Mouse (Mus musculus): ENCODE measurements around the gene Supt4a.

DNA sequence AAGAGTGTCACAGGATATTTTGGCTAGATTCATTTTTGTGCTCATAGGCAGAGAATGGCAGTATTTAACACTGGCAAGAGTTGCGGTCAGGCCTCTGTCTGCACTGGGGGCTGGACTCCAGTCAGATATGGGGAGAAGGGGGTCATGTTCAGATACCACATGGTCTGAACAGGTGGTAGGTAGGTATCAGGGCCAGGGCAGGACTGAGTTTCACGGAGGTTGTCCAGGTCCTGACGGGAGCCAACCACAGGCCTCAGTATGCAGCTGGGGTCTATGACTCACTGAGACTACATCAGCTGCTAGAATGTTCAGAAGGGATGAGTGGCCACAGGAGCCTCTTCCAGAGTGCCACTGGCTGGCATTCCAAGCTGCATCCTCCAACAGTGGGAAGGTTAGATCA lies 35.0 kb downstream of the Supt4a start:
- TF ChIP-seq CTCF (IDR thresholded peaks at IDR 0.05; ENCODE audit: insufficient read depth, low read length), result no peak
- no peak for TF ChIP-seq POLR2A (IDR thresholded peaks at IDR 0.05; ENCODE audit: borderline replicate concordance, extremely low read depth, low read depth, low read length)
